Mouse (Mus musculus): ENCODE data around the gene Arvcf. TPM values are rescaled to one million over a fixed set of nuclear protein-coding genes. Genes with fewer than 3 reads are reported as not detected.

Arvcf gene
- polyA plus RNA-seq, 2 experiments = 18.9 to 33.6 TPM

DNA sequence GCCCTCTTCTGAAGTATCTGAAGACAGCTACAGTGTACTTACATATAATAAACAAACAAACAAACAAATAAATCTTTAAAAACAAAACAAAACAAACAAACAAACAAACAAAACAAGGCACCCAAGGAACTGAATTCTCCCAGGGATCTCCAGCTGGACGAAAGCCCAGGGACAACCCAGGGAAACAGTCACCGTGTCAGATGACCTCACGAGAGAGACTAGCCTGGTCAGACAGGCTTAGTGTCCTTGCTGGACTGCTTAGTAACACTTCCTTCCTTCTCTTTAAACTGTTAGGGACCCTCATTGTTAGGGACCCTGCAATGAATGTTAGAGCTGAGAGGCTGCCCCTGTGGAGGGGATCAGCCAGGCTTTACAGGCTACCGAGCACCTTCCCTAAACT is 10.7 kb upstream of the Arvcf start:
- 85% methylated on average over 4 of the region's 4 CpGs for WGBS
- H3K27me3 ChIP-seq (ENCODE audit: control insufficient read depth, insufficient read depth, low read length) = no peaks in the 10 kb centered on the region

DNA sequence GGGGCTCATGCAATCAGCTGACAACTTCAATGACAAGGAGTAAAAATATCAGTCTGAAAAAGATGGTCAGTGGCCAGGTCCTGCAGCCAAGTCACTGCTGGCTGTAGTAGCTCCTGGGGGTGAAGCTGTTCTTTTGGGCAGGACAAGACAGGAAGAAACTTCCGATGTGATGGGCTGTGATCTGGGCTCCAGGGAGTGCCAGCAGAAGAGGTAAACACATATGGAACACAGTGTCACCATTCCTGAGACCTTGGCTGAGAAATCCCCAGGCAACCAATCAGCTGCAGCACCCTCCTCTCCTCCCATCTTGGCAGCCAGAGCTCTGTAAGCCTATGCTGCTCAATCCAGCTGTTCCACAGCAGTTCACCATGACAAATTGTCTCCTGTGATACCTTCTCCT is 8.1 kb upstream of the Arvcf start:
- TF ChIP-seq POLR2A (IDR thresholded peaks at IDR 0.05; ENCODE audit: borderline replicate concordance, extremely low read depth, insufficient read depth, insufficient read length) = no peak
- Histone ChIP-seq H3K4me3 (replicated peaks; ENCODE audit: low read length) (no peak overlapping the region), H3K4me1 (ENCODE audit: control insufficient read depth, insufficient read depth, low read length) (peaks cover 6% of the 10 kb centered on the region), H3K4me2 (replicated peaks; ENCODE audit: low read depth, low read length, severe bottlenecking) (no peak overlapping the region), H3K36me3 (ENCODE audit: control insufficient read depth, insufficient read depth, low read length) (no peaks in the 10 kb centered on the region), H3K9ac (ENCODE audit: low read depth, low read length, severe bottlenecking) (no peak overlapping the region), H3K27ac (replicated peaks; ENCODE audit: low read depth, low read length) (no peak overlapping the region), H3K9me3 (ENCODE audit: control insufficient read depth, low read length) (no peaks in the 10 kb centered on the region), H3K27me3 (ENCODE audit: control insufficient read depth, insufficient read depth, low read length) (no peaks in the 10 kb centered on the region)
- ATAC-seq (ENCODE audit: low FRiP score, low read depth) = no peak
- 33% methylated on average over 1 of the region's 1 CpGs for WGBS
- DNase-seq (ENCODE audit: low spot score) = no peak

More for the DNA sequence above, 10.7 kb upstream of the Arvcf start:
- TF ChIP-seq POLR2A (IDR thresholded peaks at IDR 0.05; ENCODE audit: borderline replicate concordance, extremely low read depth, insufficient read depth, insufficient read length) = no peak
- Histone ChIP-seq H3K4me1 (ENCODE audit: control insufficient read depth, insufficient read depth, low read length) (no peaks in the 10 kb centered on the region), H3K27ac (replicated peaks; ENCODE audit: low read depth, low read length) (no peak overlapping the region), H3K36me3 (ENCODE audit: control insufficient read depth, insufficient read depth, low read length) (no peaks in the 10 kb centered on the region), H3K9me3 (ENCODE audit: control insufficient read depth, low read length) (no peaks in the 10 kb centered on the region), H3K9ac (ENCODE audit: low read depth, low read length, severe bottlenecking) (no peak overlapping the region), H3K4me2 (replicated peaks; ENCODE audit: low read depth, low read length, severe bottlenecking) (no peak overlapping the region), H3K4me3 (replicated peaks; ENCODE audit: low read length) (no peak overlapping the region)
- ATAC-seq (ENCODE audit: low FRiP score, low read depth) (no peak), DNase-seq (ENCODE audit: low spot score) (no peak)

DNA sequence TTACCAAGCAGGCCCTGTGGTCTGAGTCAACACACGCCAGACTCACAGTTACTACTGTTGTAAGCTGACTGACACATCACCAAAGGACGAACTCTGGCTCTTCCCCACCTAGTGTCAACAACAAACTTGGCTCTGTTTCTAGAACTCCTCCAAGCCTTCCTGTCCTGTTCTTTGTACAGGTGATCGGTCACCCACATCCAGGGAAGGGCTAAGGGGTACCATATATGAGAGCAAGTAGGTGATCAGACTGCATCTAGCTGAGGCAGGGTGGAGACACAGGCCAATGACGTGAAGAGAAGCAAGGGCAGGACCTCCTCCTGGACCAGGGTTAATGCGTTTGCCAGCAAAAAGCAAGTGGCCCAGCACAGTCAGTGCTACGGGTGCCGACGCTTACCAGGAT is 6.4 kb upstream of the Arvcf start:
- no peak overlapping the region for H3K9ac ChIP-seq (ENCODE audit: low read depth, low read length, severe bottlenecking)
- no peak overlapping the region for H3K4me3 ChIP-seq (replicated peaks; ENCODE audit: low read length)
- H3K36me3 ChIP-seq (ENCODE audit: control insufficient read depth, insufficient read depth, low read length) = no peaks in the 10 kb centered on the region
- ATAC-seq (ENCODE audit: low FRiP score, low read depth) = no peak
- TF ChIP-seq POLR2A (IDR thresholded peaks at IDR 0.05; ENCODE audit: borderline replicate concordance, extremely low read depth, insufficient read depth, insufficient read length) = no peak
- no peak overlapping the region for H3K27ac ChIP-seq (replicated peaks; ENCODE audit: low read depth, low read length)
- H3K4me1 ChIP-seq (ENCODE audit: control insufficient read depth, insufficient read depth, low read length) = peaks cover 6% of the 10 kb centered on the region
- no peak overlapping the region for H3K4me2 ChIP-seq (replicated peaks; ENCODE audit: low read depth, low read length, severe bottlenecking)
- H3K27me3 ChIP-seq (ENCODE audit: control insufficient read depth, insufficient read depth, low read length) = no peaks in the 10 kb centered on the region
- no peaks in the 10 kb centered on the region for H3K9me3 ChIP-seq (ENCODE audit: control insufficient read depth, low read length)
- DNase-seq (ENCODE audit: low spot score) = no peak
- 90% methylated on average over 8 of the region's 8 CpGs for WGBS

DNA sequence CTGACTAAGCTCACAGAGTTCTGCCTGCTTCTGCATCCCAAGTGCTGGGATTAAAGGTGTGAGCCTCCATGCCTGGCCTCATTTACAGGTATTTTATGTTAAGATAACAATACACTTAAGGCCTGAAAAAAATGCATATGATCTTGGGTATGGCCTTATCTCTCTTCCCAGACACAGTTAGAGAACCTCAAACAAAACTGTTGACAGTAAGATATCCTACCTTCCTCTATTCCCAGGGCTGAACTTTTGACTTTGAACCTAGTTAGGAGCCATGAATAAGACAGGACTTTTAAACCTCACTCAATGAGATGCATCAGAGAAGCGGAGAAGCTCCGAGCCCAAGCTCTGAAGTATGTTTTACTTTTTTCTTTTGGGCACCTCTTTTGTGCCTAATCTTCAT is 5.9 kb upstream of the Arvcf start:
- H3K4me3 ChIP-seq (replicated peaks; ENCODE audit: low read length) = no peak overlapping the region
- H3K36me3 ChIP-seq (ENCODE audit: control insufficient read depth, insufficient read depth, low read length) = no peaks in the 10 kb centered on the region
- WGBS = 87% methylated on average over 2 of the region's 2 CpGs
- no peak overlapping the region for H3K4me2 ChIP-seq (replicated peaks; ENCODE audit: low read depth, low read length, severe bottlenecking)
- no peaks in the 10 kb centered on the region for H3K27me3 ChIP-seq (ENCODE audit: control insufficient read depth, insufficient read depth, low read length)
- no peak for DNase-seq (ENCODE audit: low spot score)
- H3K27ac ChIP-seq (replicated peaks; ENCODE audit: low read depth, low read length) = no peak overlapping the region
- peaks cover 6% of the 10 kb centered on the region for H3K4me1 ChIP-seq (ENCODE audit: control insufficient read depth, insufficient read depth, low read length)
- no peak overlapping the region for H3K9ac ChIP-seq (ENCODE audit: low read depth, low read length, severe bottlenecking)
- no peak for TF ChIP-seq POLR2A (IDR thresholded peaks at IDR 0.05; ENCODE audit: borderline replicate concordance, extremely low read depth, insufficient read depth, insufficient read length)
- ATAC-seq (ENCODE audit: low FRiP score, low read depth) = no peak
- H3K9me3 ChIP-seq (ENCODE audit: control insufficient read depth, low read length) = no peaks in the 10 kb centered on the region

DNA sequence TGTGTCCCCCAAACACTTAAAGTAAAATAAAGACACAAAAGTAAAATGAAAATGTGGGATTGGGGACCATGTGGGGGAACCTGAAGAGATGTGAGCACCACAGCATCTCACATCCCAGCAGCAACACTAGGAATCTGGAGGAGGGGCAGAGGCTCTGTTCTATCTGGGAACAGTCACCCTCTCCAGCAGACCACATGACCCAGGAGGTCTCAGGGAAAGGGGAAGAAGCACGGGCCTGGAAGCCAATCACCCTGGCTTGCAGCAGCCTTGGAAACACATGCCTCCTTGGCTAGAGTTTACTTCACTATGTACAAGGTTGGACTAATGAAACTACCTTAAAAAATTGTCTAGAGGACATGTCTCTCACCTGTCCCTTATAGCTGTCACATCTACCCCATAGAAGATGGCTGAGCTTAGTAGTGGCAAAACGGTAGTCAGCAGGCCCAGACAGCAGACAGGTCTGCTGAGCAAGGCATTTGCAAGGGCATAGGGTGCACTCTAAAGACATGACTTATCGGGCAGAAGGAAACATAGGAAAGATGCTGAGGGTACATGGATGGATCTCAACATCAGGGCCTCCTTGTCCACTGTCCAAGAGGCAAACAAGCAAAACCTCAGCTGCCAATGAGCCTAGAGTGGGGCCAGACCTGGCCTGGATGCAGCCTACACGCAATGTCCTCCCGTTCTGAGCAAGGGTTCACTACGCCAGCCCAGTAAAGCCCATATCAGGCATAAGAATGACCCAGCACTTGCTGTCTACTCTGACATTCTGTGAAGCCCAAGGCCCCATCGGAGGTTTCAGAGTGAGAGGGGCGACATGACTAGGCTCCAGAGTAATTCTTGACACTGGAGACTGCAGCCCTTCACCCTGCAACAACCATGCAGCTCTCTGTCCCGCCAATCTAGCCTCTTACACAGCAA is 5.1 kb upstream of the Arvcf start:
- no peak for ATAC-seq (ENCODE audit: low FRiP score, low read depth)
- Histone ChIP-seq H3K27ac (replicated peaks; ENCODE audit: low read depth, low read length) (no peak overlapping the region), H3K9ac (ENCODE audit: low read depth, low read length, severe bottlenecking) (peak overlapping the region; percentile 42), H3K9me3 (ENCODE audit: control insufficient read depth, low read length) (no peaks in the 10 kb centered on the region), H3K36me3 (ENCODE audit: control insufficient read depth, insufficient read depth, low read length) (no peaks in the 10 kb centered on the region), H3K4me2 (replicated peaks; ENCODE audit: low read depth, low read length, severe bottlenecking) (peak overlapping the region; percentile 70), H3K27me3 (ENCODE audit: control insufficient read depth, insufficient read depth, low read length) (no peaks in the 10 kb centered on the region), H3K4me3 (replicated peaks; ENCODE audit: low read length) (peak overlapping the region; percentile 62), H3K4me1 (ENCODE audit: control insufficient read depth, insufficient read depth, low read length) (peaks cover 6% of the 10 kb centered on the region)
- DNase-seq (ENCODE audit: low spot score) = no peak
- WGBS = 45% methylated on average over 9 of the region's 9 CpGs
- no peak for TF ChIP-seq POLR2A (IDR thresholded peaks at IDR 0.05; ENCODE audit: borderline replicate concordance, extremely low read depth, insufficient read depth, insufficient read length)

All from limb, embryonic 14.5 days (tissue).